Mouse (Mus musculus): ENCODE data around the gene Dhx16. TPM values are rescaled to one million over a fixed set of nuclear protein-coding genes. Genes with fewer than 3 reads are reported as not detected.
A peak's percentile ranks its signal among the peaks of the same experiment; 100 is the strongest.

Gene Dhx16
- total and polyA plus RNA-seq, 3 experiments = 79.2 to 101 TPM; not detected in 1

GRCm38 (mm10) chr17:35870151-35870883 is 9.3 kb upstream of the Dhx16 start:
- DNase-seq (ENCODE audit: low read depth, low spot score) = peak; percentile 91
- peak overlapping the region; percentile 52 for H3K9ac ChIP-seq (ENCODE audit: control insufficient read depth, low read depth, low read length, poor library complexity, severe bottlenecking)

GRCm38 (mm10) chr17:35870884-35871696 is 8.5 kb upstream of the Dhx16 start:
- no peaks in the 10 kb centered on the region for H3K9me3 ChIP-seq (replicated peaks; ENCODE audit: insufficient read depth, low read length)
- H3K27me3 ChIP-seq (ENCODE audit: control insufficient read depth in 1 of 2, insufficient read depth in 2 of 2, low read length in 2 of 2) = no peaks in the 10 kb centered on the region
- H3K36me3 ChIP-seq (ENCODE audit: control insufficient read depth in 1 of 2, insufficient read depth in 2 of 2, low read length in 2 of 2) = peaks cover 0 to 14% of the 10 kb centered on the region in 2 experiments; a peak in 2 of 4 replicates
- peak overlapping the region; percentile 52 for H3K9ac ChIP-seq (ENCODE audit: control insufficient read depth, low read depth, low read length, poor library complexity, severe bottlenecking)
- peaks cover 18% of the 10 kb centered on the region for H3K79me2 ChIP-seq (ENCODE audit: control insufficient read depth, insufficient read depth, low read length, poor library complexity)
- H3K4me3 ChIP-seq (ENCODE audit: control insufficient read depth in 1 of 2, insufficient read depth in 1 of 2, low read depth in 2 of 2, low read length in 2 of 2) = peak overlapping the region; percentile 21 to 38
- H3K4me1 ChIP-seq (ENCODE audit: control insufficient read depth in 1 of 2, insufficient read depth in 2 of 2, low read length in 2 of 2) = peaks cover 2 to 18% of the 10 kb centered on the region in 2 experiments; a peak in 3 of 4 replicates
- H3K27ac ChIP-seq (ENCODE audit: control insufficient read depth, low read depth, low read length) = peak overlapping the region; percentile 88
- peak; percentile 74 for DNase-seq (ENCODE audit: low read depth, low spot score)
- TF ChIP-seq HCFC1 (IDR thresholded peaks at IDR 0.05; ENCODE audit: low read depth, low read length) (no peak), TAL1 (IDR thresholded peaks at IDR 0.05; ENCODE audit: low read length) (no peak), GABPA (IDR thresholded peaks at IDR 0.05; ENCODE audit: low read depth, low read length) (no peak), SIN3A (IDR thresholded peaks at IDR 0.05; ENCODE audit: low read length) (no peak; the same call in 1 of the 2 replicates), EP300 (IDR thresholded peaks at IDR 0.05; ENCODE audit: low read depth in 1 of 2, low read length in 2 of 2) (no peak), NRF1 (IDR thresholded peaks at IDR 0.05; ENCODE audit: insufficient read depth, low read depth, low read length, poor library complexity, severe bottlenecking) (no peak), POLR2AphosphoS5 (IDR thresholded peaks at IDR 0.05; ENCODE audit: borderline replicate concordance, low read depth, low read length) (no peak), ZC3H11A (IDR thresholded peaks at IDR 0.05; ENCODE audit: low read depth, low read length) (peak; percentile 46), JUND (IDR thresholded peaks at IDR 0.05; ENCODE audit: low read depth, low read length) (no peak), MYC (IDR thresholded peaks at IDR 0.05; ENCODE audit: low read depth, low read length) (no peak), USF2 (IDR thresholded peaks at IDR 0.05; ENCODE audit: borderline replicate concordance in 1 of 2, insufficient read depth in 1 of 2, low read depth in 1 of 2, low read length in 2 of 2) (no peak), ZNF384 (IDR thresholded peaks at IDR 0.05; ENCODE audit: low read depth, low read length) (peak; percentile 85), BHLHE40 (IDR thresholded peaks at IDR 0.05; ENCODE audit: borderline replicate concordance, low read depth, low read length) (no peak), RCOR1 (IDR thresholded peaks at IDR 0.05; ENCODE audit: low read depth, low read length) (0 out of 2 replicates have a peak, but pooled peaks have one; percentile 17), MAX (IDR thresholded peaks at IDR 0.05; ENCODE audit: low read length) (no peak), TBP (IDR thresholded peaks at IDR 0.05; ENCODE audit: low read depth, low read length) (0 out of 2 replicates have a peak, but pooled peaks have one; percentile 4), E2F4 (IDR thresholded peaks at IDR 0.05; ENCODE audit: borderline replicate concordance, low read depth, low read length) (no peak), ETS1 (IDR thresholded peaks at IDR 0.05; ENCODE audit: low read depth, low read length) (no peak), ZMIZ1 (IDR thresholded peaks at IDR 0.05; ENCODE audit: low read depth, low read length) (no peak)

More at GRCm38 (mm10) chr17:35870151-35870883, 9.3 kb upstream of the Dhx16 start:
- peaks cover 0 to 14% of the 10 kb centered on the region in 2 experiments; a peak in 2 of 4 replicates for H3K36me3 ChIP-seq (ENCODE audit: control insufficient read depth in 1 of 2, insufficient read depth in 2 of 2, low read length in 2 of 2)
- TF ChIP-seq TAL1 (IDR thresholded peaks at IDR 0.05; ENCODE audit: low read length) (peak; percentile 16; the same call in 1 of the 2 replicates), MXI1 (IDR thresholded peaks at IDR 0.05; ENCODE audit: low read depth, low read length) (peak; percentile 27; the same call in 1 of the 2 replicates), POLR2A (IDR thresholded peaks at IDR 0.05; ENCODE audit: control insufficient read depth in 1 of 2, insufficient read depth in 1 of 2, low read depth in 1 of 2, low read length in 2 of 2, poor library complexity in 1 of 2) (peak; percentile 16 to 42; a peak in 1 of 4 replicates), ZNF384 (IDR thresholded peaks at IDR 0.05; ENCODE audit: low read depth, low read length) (no peak), EP300 (IDR thresholded peaks at IDR 0.05; ENCODE audit: low read depth in 1 of 2, low read length in 2 of 2) (peak; percentile 39 to 63; a peak in 2 of 4 replicates), GATA1 (IDR thresholded peaks at IDR 0.05; ENCODE audit: low read depth, low read length) (no peak), MAZ (IDR thresholded peaks at IDR 0.05; ENCODE audit: low read depth, low read length) (0 out of 2 replicates have a peak, but pooled peaks have one; percentile 61), POLR2AphosphoS2 (IDR thresholded peaks at IDR 0.05; ENCODE audit: low read length) (no peak), KAT2A (conservative IDR thresholded peaks at IDR 0.05; ENCODE audit: low read depth, low read length) (no peak), TBP (IDR thresholded peaks at IDR 0.05; ENCODE audit: low read depth, low read length) (peak; percentile 53; the same call in 1 of the 2 replicates), ELF1 (IDR thresholded peaks at IDR 0.05; ENCODE audit: low read depth, low read length) (peak; percentile 81), CHD2 (IDR thresholded peaks at IDR 0.05; ENCODE audit: low read length) (peak; percentile 37), RCOR1 (IDR thresholded peaks at IDR 0.05; ENCODE audit: low read depth, low read length) (0 out of 2 replicates have a peak, but pooled peaks have one; percentile 7), MYC (IDR thresholded peaks at IDR 0.05; ENCODE audit: low read depth, low read length) (0 out of 2 replicates have a peak, but pooled peaks have one; percentile 42), CHD1 (IDR thresholded peaks at IDR 0.05; ENCODE audit: low read depth, low read length) (0 out of 2 replicates have a peak, but pooled peaks have one; percentile 70), UBTF (IDR thresholded peaks at IDR 0.05; ENCODE audit: borderline replicate concordance, insufficient read depth, low read depth, low read length) (no peak), MYB (IDR thresholded peaks at IDR 0.05; ENCODE audit: low read depth, low read length) (no peak), NELFE (IDR thresholded peaks at IDR 0.05; ENCODE audit: low read depth, low read length) (peak; percentile 35; the same call in 1 of the 2 replicates), GABPA (IDR thresholded peaks at IDR 0.05; ENCODE audit: low read depth, low read length) (no peak), ETS1 (IDR thresholded peaks at IDR 0.05; ENCODE audit: low read depth, low read length) (peak; percentile 68; the same call in 1 of the 2 replicates)
- H3K9me3 ChIP-seq (replicated peaks; ENCODE audit: insufficient read depth, low read length) = no peaks in the 10 kb centered on the region
- peaks cover 2 to 18% of the 10 kb centered on the region in 2 experiments; a peak in 3 of 4 replicates for H3K4me1 ChIP-seq (ENCODE audit: control insufficient read depth in 1 of 2, insufficient read depth in 2 of 2, low read length in 2 of 2)
- peaks cover 18% of the 10 kb centered on the region for H3K79me2 ChIP-seq (ENCODE audit: control insufficient read depth, insufficient read depth, low read length, poor library complexity)
- no peaks in the 10 kb centered on the region for H3K27me3 ChIP-seq (ENCODE audit: control insufficient read depth in 1 of 2, insufficient read depth in 2 of 2, low read length in 2 of 2)
- peak overlapping the region; percentile 21 to 42 for H3K4me3 ChIP-seq (ENCODE audit: control insufficient read depth in 1 of 2, insufficient read depth in 1 of 2, low read depth in 2 of 2, low read length in 2 of 2)
- H3K27ac ChIP-seq (ENCODE audit: control insufficient read depth, low read depth, low read length) = peak overlapping the region; percentile 88
